Mouse (Mus musculus): ENCODE results near the gene Fblim1. TPM values are rescaled to one million over a fixed set of nuclear protein-coding genes. Genes with fewer than 3 reads are reported as not detected.

Fblim1 gene
- total and polyA plus RNA-seq, 2 experiments from 2014 or later: 57.5 to 61.5 TPM

DNA sequence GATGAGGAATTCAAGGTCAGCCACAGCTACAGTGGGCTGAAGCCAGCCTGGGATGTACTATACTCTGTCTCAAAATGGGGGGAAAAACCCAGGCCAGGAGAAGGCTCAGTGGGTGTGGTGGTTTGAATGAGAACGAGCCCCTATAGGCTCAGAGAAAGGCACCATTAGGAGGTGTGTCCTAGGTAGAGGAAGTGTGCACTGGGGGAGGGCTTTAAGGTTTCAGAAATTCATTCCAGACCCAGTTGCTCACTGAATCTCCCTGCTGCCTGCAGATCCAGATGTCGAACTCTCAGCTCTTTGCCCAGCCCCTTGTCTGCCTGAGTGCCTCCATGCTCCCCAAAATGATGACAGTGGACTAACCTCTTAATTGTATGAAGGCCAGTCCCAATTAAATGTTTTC is 53.4 kb downstream of the Fblim1 start:
- H3K9ac ChIP-seq (replicated peaks; ENCODE audit: low read depth, low read length): no peak overlapping the region
- 34% methylated on average over 2 of the region's 2 CpGs for WGBS
- no peaks in the 10 kb centered on the region for H3K36me3 ChIP-seq (replicated peaks; ENCODE audit: control insufficient read depth, insufficient read depth, low read length)
- ATAC-seq (ENCODE audit: insufficient read depth, low read depth) (no peak), DNase-seq (ENCODE audit: low spot score) (no peak)
- H3K4me2 ChIP-seq (ENCODE audit: low read depth, low read length): no peak overlapping the region
- H3K4me1 ChIP-seq (ENCODE audit: control insufficient read depth, insufficient read depth): 0 out of 2 replicates have a peak, but pooled peaks cover 11% of the 10 kb centered on the region
- no peak overlapping the region for H3K27ac ChIP-seq (ENCODE audit: low read depth)
- no peaks in the 10 kb centered on the region for H3K9me3 ChIP-seq (replicated peaks; ENCODE audit: control insufficient read depth, low read length)
- H3K4me3 ChIP-seq (ENCODE audit: low read depth, low read length): no peak overlapping the region
- no peak for TF ChIP-seq CTCF (IDR thresholded peaks at IDR 0.05; ENCODE audit: low read depth)
- no peaks in the 10 kb centered on the region for H3K27me3 ChIP-seq (ENCODE audit: control insufficient read depth, insufficient read depth, low read length)

DNA sequence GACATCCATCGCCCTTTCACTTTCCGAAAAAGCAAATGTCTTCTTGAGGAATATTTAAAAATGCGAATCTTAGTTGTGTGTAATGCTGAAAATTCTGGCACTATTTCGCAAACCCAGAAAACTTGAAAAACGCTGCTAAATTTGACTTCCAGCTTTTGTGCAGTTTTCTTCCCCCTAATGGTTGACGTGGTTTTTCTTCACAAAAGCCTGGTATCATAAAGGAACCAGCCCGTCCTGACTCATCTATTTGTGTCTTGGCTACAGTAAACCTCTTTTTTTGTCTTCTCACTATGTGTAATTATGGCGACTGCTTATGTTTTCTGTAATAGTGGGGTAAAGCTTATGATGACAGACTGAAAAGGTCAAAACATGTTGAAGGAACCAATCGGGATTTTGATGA is 58.6 kb downstream of the Fblim1 start:
- Histone ChIP-seq H3K4me1 (ENCODE audit: control insufficient read depth, insufficient read depth) (0 out of 2 replicates have a peak, but pooled peaks cover 10% of the 10 kb centered on the region), H3K9ac (replicated peaks; ENCODE audit: low read depth, low read length) (peak overlapping the region; percentile 99), H3K27me3 (ENCODE audit: control insufficient read depth, insufficient read depth, low read length) (no peaks in the 10 kb centered on the region), H3K4me3 (ENCODE audit: low read depth, low read length) (peak overlapping the region; percentile 80), H3K9me3 (replicated peaks; ENCODE audit: control insufficient read depth, low read length) (no peaks in the 10 kb centered on the region), H3K36me3 (replicated peaks; ENCODE audit: control insufficient read depth, insufficient read depth, low read length) (no peaks in the 10 kb centered on the region), H3K4me2 (ENCODE audit: low read depth, low read length) (peak overlapping the region; percentile 67), H3K27ac (ENCODE audit: low read depth) (peak overlapping the region; percentile 100)
- ATAC-seq (ENCODE audit: insufficient read depth, low read depth) (no peak), DNase-seq (ENCODE audit: low spot score) (no peak)
- 14% methylated on average over 9 of the region's 9 CpGs for WGBS
- no peak for TF ChIP-seq CTCF (IDR thresholded peaks at IDR 0.05; ENCODE audit: low read depth)
- TF ChIP-seq EP300 (IDR thresholded peaks at IDR 0.05; ENCODE audit: low read depth): no peak

DNA sequence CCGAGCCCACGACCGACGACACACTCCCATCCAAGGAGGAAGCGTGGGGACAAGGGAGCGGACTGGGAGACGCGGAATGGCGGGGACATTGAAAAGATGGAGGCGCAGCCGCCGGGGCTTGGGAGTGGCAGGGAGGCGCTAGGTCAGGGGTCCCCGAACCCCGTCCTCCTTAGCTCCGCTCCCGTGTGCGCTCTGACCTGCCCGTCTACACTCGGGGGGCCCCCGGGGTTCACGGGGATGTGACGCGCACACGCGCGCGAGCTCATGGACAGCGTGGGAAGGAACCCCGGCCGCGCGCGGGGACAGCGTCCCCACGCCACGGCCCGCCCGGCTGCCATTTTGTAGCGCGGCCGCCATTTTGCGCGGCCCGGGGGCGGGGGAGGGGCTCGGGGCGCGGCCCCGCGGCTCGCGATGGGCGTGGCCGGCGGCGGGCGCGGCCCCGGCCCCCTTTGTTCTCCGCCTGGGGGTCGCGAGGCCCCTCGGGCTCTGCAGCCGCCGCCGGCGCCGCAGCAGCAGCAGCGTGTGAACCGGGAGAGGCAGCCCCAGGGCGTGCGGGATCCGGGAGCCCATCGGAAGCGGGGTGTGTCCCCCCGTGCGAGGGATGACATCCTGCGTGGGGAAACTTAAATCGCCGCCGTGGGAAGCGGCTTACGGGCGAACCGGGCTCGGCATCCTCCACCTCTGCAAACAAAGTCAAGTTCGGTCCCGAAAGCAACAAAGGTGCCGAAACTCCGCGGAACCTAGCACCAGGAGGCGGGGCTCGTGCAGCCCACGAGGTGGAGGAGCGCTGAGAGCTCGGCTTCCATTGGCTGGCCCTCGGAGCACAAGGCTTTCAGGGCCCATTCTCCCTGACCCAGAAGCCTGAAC is 59.3 kb downstream of the Fblim1 start:
- Histone ChIP-seq H3K4me3 (ENCODE audit: low read depth, low read length) (peak overlapping the region; percentile 80), H3K9ac (replicated peaks; ENCODE audit: low read depth, low read length) (peak overlapping the region; percentile 99), H3K9me3 (replicated peaks; ENCODE audit: control insufficient read depth, low read length) (no peaks in the 10 kb centered on the region), H3K36me3 (replicated peaks; ENCODE audit: control insufficient read depth, insufficient read depth, low read length) (no peaks in the 10 kb centered on the region), H3K4me1 (ENCODE audit: control insufficient read depth, insufficient read depth) (0 out of 2 replicates have a peak, but pooled peaks cover 10% of the 10 kb centered on the region), H3K27ac (ENCODE audit: low read depth) (peak overlapping the region; percentile 100), H3K4me2 (ENCODE audit: low read depth, low read length) (peak overlapping the region; percentile 67), H3K27me3 (ENCODE audit: control insufficient read depth, insufficient read depth, low read length) (no peaks in the 10 kb centered on the region)
- ATAC-seq (ENCODE audit: insufficient read depth, low read depth) (peak; percentile 67), DNase-seq (ENCODE audit: low spot score) (peak; percentile 82)
- TF ChIP-seq CTCF (IDR thresholded peaks at IDR 0.05; ENCODE audit: low read depth): no peak
- peak; percentile 83 for TF ChIP-seq EP300 (IDR thresholded peaks at IDR 0.05; ENCODE audit: low read depth)
- WGBS: under 1% methylated on average over 86 of the region's 98 CpGs

- Histone ChIP-seq H3K9me3 (replicated peaks; ENCODE audit: control insufficient read depth, low read length) (no peaks in the 10 kb centered on the region), H3K27me3 (ENCODE audit: control insufficient read depth, insufficient read depth, low read length) (no peaks in the 10 kb centered on the region), H3K4me1 (ENCODE audit: control insufficient read depth, insufficient read depth) (0 out of 2 replicates have a peak, but pooled peaks cover 12% of the 10 kb centered on the region), H3K27ac (ENCODE audit: low read depth) (peak overlapping the region; percentile 100), H3K4me3 (ENCODE audit: low read depth, low read length) (peak overlapping the region; percentile 80), H3K4me2 (ENCODE audit: low read depth, low read length) (peak overlapping the region; percentile 83), H3K9ac (replicated peaks; ENCODE audit: low read depth, low read length) (peak overlapping the region; percentile 99), H3K36me3 (replicated peaks; ENCODE audit: control insufficient read depth, insufficient read depth, low read length) (no peaks in the 10 kb centered on the region)
- ATAC-seq (ENCODE audit: insufficient read depth, low read depth): peak; percentile 88
- WGBS: 0% methylated on average over 43 of the region's 56 CpGs
- TF ChIP-seq CTCF (IDR thresholded peaks at IDR 0.05; ENCODE audit: low read depth): no peak
- TF ChIP-seq EP300 (IDR thresholded peaks at IDR 0.05; ENCODE audit: low read depth): no peak
- DNase-seq (ENCODE audit: low spot score): peak; percentile 98
Observed at GRCm38 (mm10) chr4:141545743-141546333, 60.1 kb downstream of the Fblim1 start.

- no peaks in the 10 kb centered on the region for H3K9me3 ChIP-seq (replicated peaks; ENCODE audit: control insufficient read depth, low read length)
- ATAC-seq (ENCODE audit: insufficient read depth, low read depth) (peak; percentile 64), DNase-seq (ENCODE audit: low spot score) (peak; percentile 68)
- no peaks in the 10 kb centered on the region for H3K27me3 ChIP-seq (ENCODE audit: control insufficient read depth, insufficient read depth, low read length)
- peak overlapping the region; percentile 85 for H3K9ac ChIP-seq (replicated peaks; ENCODE audit: low read depth, low read length)
- peak overlapping the region; percentile 80 for H3K4me3 ChIP-seq (ENCODE audit: low read depth, low read length)
- peak overlapping the region; percentile 83 for H3K4me2 ChIP-seq (ENCODE audit: low read depth, low read length)
- 0 out of 2 replicates have a peak, but pooled peaks cover 12% of the 10 kb centered on the region for H3K4me1 ChIP-seq (ENCODE audit: control insufficient read depth, insufficient read depth)
- H3K36me3 ChIP-seq (replicated peaks; ENCODE audit: control insufficient read depth, insufficient read depth, low read length): no peaks in the 10 kb centered on the region
- under 1% methylated on average over 45 of the region's 45 CpGs for WGBS
- H3K27ac ChIP-seq (ENCODE audit: low read depth): peak overlapping the region; percentile 100
- TF ChIP-seq CTCF (IDR thresholded peaks at IDR 0.05; ENCODE audit: low read depth): no peak
- peak; percentile 38 for TF ChIP-seq EP300 (IDR thresholded peaks at IDR 0.05; ENCODE audit: low read depth)
Observed at GRCm38 (mm10) chr4:141545071-141545742, 60.7 kb downstream of the Fblim1 start.

Data from heart, postnatal 0 days (tissue).